Mouse (Mus musculus) ES-E14 (cell line): Measurements from ENCODE around the gene 2210011C24Rik. TPM values are rescaled to one million over a fixed set of nuclear protein-coding genes. Genes with fewer than 3 reads are reported as not detected.

Experiments used
- DNase-seq: peaks from one replicate; pipeline ENCODE4 v3.0.0-alpha.2; 2013; ENCODE audit warnings: low read depth, low spot score
- H3K27ac ChIP-seq: 2 replicates; pipeline ENCODE4 v1.5.1; 2012; ENCODE audit warnings: low read depth, mild to moderate bottlenecking, low read length, moderate library complexity, mixed read lengths; ENCODE audit not compliant: poor library complexity, insufficient read depth, severe bottlenecking
- H3K36me3 ChIP-seq: 2 replicates; pipeline ENCODE4 v1.6.1; 2012; ENCODE audit warnings: mild to moderate bottlenecking, low read length, moderate library complexity, mixed read lengths; ENCODE audit not compliant: control insufficient read depth, poor library complexity, insufficient read depth, severe bottlenecking
- H3K4me1 ChIP-seq, 2 experiments: fragments of 150-350 bp in 1 of 2; sonication (generic) in 1 of 2; 2 replicates each; pipeline ENCODE4 v1.6.1; 2012; ENCODE audit warnings: low read length in 2 of 2, mild to moderate bottlenecking in 1 of 2, mixed read lengths in 1 of 2; ENCODE audit not compliant: control insufficient read depth in 2 of 2, insufficient read depth in 2 of 2, poor library complexity in 1 of 2
- H3K4me3 ChIP-seq, 2 experiments: fragments of 150-350 bp in 1 of 2; sonication (generic) in 1 of 2; 2 replicates each; pipeline ENCODE4 v1.5.1; 2012; ENCODE audit warnings: low read length in 2 of 2, low read depth in 1 of 2, mild to moderate bottlenecking in 1 of 2, mixed read lengths in 1 of 2; ENCODE audit not compliant: insufficient read depth in 1 of 2, poor library complexity in 1 of 2, severe bottlenecking in 1 of 2
- H3K9ac ChIP-seq: 2 replicates; pipeline ENCODE4 v1.6.1; 2012; ENCODE audit warnings: low read depth, mild to moderate bottlenecking, low read length, mixed read lengths; ENCODE audit not compliant: poor library complexity, insufficient read depth, severe bottlenecking
- H3K9me3 ChIP-seq: fragments of 150-350 bp; sonication (generic); 2 replicates; pipeline ENCODE4 v1.6.1; 2012; ENCODE audit warnings: low read depth, mild to moderate bottlenecking, low read length; ENCODE audit not compliant: control insufficient read depth, insufficient read depth
- CHD2 ChIP-seq: IDR thresholded peaks from 2 replicates; pipeline ENCODE4 v1.6.1; 2014; ENCODE audit warnings: mild to moderate bottlenecking, low read depth, low read length, inconsistent platforms
- HCFC1 ChIP-seq: IDR thresholded peaks from 2 replicates; pipeline ENCODE4 v1.6.1; 2012; ENCODE audit warnings: low read length, inconsistent platforms, borderline replicate concordance; ENCODE audit not compliant: insufficient read depth
- MAFK ChIP-seq: IDR thresholded peaks from 2 replicates; pipeline ENCODE4 v1.6.1; 2014; ENCODE audit warnings: mild to moderate bottlenecking, low read depth, low read length, inconsistent platforms; ENCODE audit not compliant: insufficient read depth
- ZC3H11A ChIP-seq: IDR thresholded peaks from 2 replicates; pipeline ENCODE4 v1.6.1; 2012; ENCODE audit warnings: low read depth, mild to moderate bottlenecking, inconsistent platforms, low read length, borderline replicate concordance
- ZNF384 ChIP-seq: IDR thresholded peaks from 2 replicates; pipeline ENCODE4 v1.6.1; 2012; ENCODE audit warnings: low read depth, low read length, inconsistent platforms
- in situ Hi-C, 2 experiments: fragments of 600-800 bp; cut with MboI; formaldehyde crosslinking; loops; one replicate each; pipeline ENCODE4 v1.15.1; 2025; ENCODE audit warnings: low sequenced_read_pairs in 2 of 2, inconsistent platforms in 1 of 2; ENCODE audit not compliant: unreplicated experiment in 2 of 2
- total RNA-seq: library from RNA; depleted of rRNA; stranded (reverse); fragments of 300-350 nt; gene quantifications from 2 replicates; pipeline ENCODE4 v1.2.3, GENCODE M21; 2012; rRNA removed

Gene 2210011C24Rik
- total RNA-seq, 1 experiment, result 4.6 TPM

- TF ChIP-seq MAFK (no peak), HCFC1 (no peak), CHD2 (no peak), ZNF384 (no peak), ZC3H11A (no peak)
- no peak for DNase-seq
- H3K9me3 ChIP-seq, result no peaks in the 10 kb centered on the region
- peaks cover 22% of the 10 kb centered on the region for H3K36me3 ChIP-seq
- in situ Hi-C loops, result no loop called here
- H3K9ac ChIP-seq, result no peak overlapping the region
- H3K27ac ChIP-seq, result no peak overlapping the region
- H3K4me1 ChIP-seq, result peaks cover 0 to 4% of the 10 kb centered on the region in 2 experiments; a peak in 1 of 4 replicates
- no peak overlapping the region for H3K4me3 ChIP-seq
Observed at GRCm38 (mm10) chr8:83967701-83968100, 44.3 kb downstream of the 2210011C24Rik start.

- Histone ChIP-seq H3K4me3 (no peak overlapping the region), H3K36me3 (peaks cover 19% of the 10 kb centered on the region), H3K27ac (no peak overlapping the region), H3K9ac (no peak overlapping the region), H3K4me1 (no peaks in the 10 kb centered on the region), H3K9me3 (no peaks in the 10 kb centered on the region)
- DNase-seq, result no peak
- TF ChIP-seq ZNF384 (no peak), HCFC1 (no peak), ZC3H11A (no peak), CHD2 (no peak), MAFK (no peak)
- in situ Hi-C loops, result no loop called here
Observed at GRCm38 (mm10) chr8:83964015-83964765, 47.8 kb downstream of the 2210011C24Rik start.

Other genes with a start within 250 kb of the 2210011C24Rik start
- gene Adgrl1, start 112.1 kb downstream of the 2210011C24Rik start, total RNA-seq, result 119 and 213 TPM in 2 replicates
- gene Gm10644, start 57.0 kb downstream of the 2210011C24Rik start, total RNA-seq, result 1.8 and 3.1 TPM in 2 replicates
- 30.3 and 43.3 TPM in 2 replicates for gene Asf1b, start 56.7 kb downstream of the 2210011C24Rik start, total RNA-seq
- gene Prkaca, start 39.2 kb downstream of the 2210011C24Rik start, total RNA-seq, result 19.4 and 31.4 TPM in 2 replicates
- gene Samd1, start 14.5 kb downstream of the 2210011C24Rik start, total RNA-seq, result 125 and 191 TPM in 2 replicates
- gene 1700067K01Rik, start 10.7 kb downstream of the 2210011C24Rik start, total RNA-seq, result 1.2 and 1.8 TPM in 2 replicates
- gene Palm3, start 9.3 kb upstream of the 2210011C24Rik start, total RNA-seq, result 25.5 and 29.0 TPM in 2 replicates
- 0.89 and 3.6 TPM in 2 replicates for gene Il27ra, start 30.4 kb upstream of the 2210011C24Rik start, total RNA-seq
- gene Rln3, start 32.8 kb upstream of the 2210011C24Rik start, total RNA-seq, result 7.3 and 26.6 TPM in 2 replicates
- 1.5 and 1.7 TPM in 2 replicates for gene Gm10643, start 53.0 kb upstream of the 2210011C24Rik start, total RNA-seq
- gene Rfx1, start 54.7 kb upstream of the 2210011C24Rik start, total RNA-seq, result 16.2 and 22.3 TPM in 2 replicates
- 53.5 and 62.0 TPM in 2 replicates for gene Dcaf15, start 92.6 kb upstream of the 2210011C24Rik start, total RNA-seq
- gene Podnl1, start 113.8 kb upstream of the 2210011C24Rik start, total RNA-seq, result 1.5 and 2.0 TPM in 2 replicates
- gene Cc2d1a, start 135.8 kb upstream of the 2210011C24Rik start, total RNA-seq, result 17.7 and 18.9 TPM in 2 replicates
- 4.9 TPM in 2 replicates for gene 4930432K21Rik, start 135.9 kb upstream of the 2210011C24Rik start, total RNA-seq
- 7.0 and 9.9 TPM in 2 replicates for gene Nanos3, start 173.0 kb upstream of the 2210011C24Rik start, total RNA-seq
- 22.1 and 24.6 TPM in 2 replicates for gene Zswim4, start 224.9 kb upstream of the 2210011C24Rik start, total RNA-seq
- 148 and 181 TPM in 2 replicates for gene D8Ertd738e, start 237.5 kb upstream of the 2210011C24Rik start, total RNA-seq
- gene Mri1, start 245.2 kb upstream of the 2210011C24Rik start, total RNA-seq, result 32.7 and 55.6 TPM in 2 replicates